Mouse (Mus musculus): ENCODE data around the gene Snx29. TPM values are rescaled to one million over a fixed set of nuclear protein-coding genes. Genes with fewer than 3 reads are reported as not detected.

Gene Snx29
- polyA plus RNA-seq, 1 experiment from 2014 or later: 15.3 TPM

DNA sequence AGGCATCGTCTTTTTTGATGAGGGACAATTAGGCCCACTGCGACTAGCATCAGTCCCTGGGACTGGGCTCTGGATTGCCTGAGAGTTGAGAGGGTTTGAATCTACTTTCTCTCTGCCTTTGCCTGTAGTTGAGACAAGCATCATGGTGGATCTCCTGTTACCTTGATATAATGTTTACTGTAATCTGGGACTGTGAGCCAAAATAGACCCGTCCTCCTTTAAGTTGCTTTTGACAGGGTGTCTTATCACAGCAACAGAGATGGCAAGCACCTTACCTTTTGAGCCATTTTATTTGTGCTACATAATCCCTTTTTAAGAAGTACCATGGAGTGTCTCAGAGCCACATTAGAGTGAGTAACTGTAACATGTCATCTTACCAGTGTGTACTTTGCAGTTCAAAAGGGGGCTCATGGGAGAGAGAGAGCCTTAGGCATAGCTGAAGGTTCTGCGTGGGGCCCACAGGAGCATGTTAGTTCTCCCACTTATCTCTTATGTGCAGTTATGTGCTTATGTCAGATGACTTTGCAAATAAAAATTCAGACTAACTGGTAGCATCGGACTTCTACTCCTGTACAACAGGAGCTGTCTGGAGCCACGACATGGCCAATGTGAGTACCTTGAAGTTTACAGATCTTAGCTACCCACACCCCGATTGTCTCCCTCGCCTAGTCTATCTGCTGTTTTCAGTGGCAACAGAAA is 261.4 kb downstream of the Snx29 start:
- WGBS: 90% methylated on average over 8 of the region's 8 CpGs
- no peak for ATAC-seq
- Histone ChIP-seq H3K4me1 (ENCODE audit: control insufficient read depth, insufficient read depth, low read depth, low read length) (peaks cover 2% of the 10 kb centered on the region; the same call in 1 of the 2 replicates), H3K9ac (ENCODE audit: low read depth, low read length) (no peak overlapping the region), H3K4me2 (ENCODE audit: low read length) (no peak overlapping the region), H3K27ac (ENCODE audit: low read depth, low read length) (no peak overlapping the region), H3K27me3 (replicated peaks; ENCODE audit: control insufficient read depth, insufficient read depth, low read length) (no peaks in the 10 kb centered on the region), H3K9me3 (ENCODE audit: control insufficient read depth, low read length) (no peaks in the 10 kb centered on the region), H3K36me3 (ENCODE audit: control insufficient read depth, insufficient read depth, low read length) (no peaks in the 10 kb centered on the region), H3K4me3 (ENCODE audit: low read length) (no peak overlapping the region)

DNA sequence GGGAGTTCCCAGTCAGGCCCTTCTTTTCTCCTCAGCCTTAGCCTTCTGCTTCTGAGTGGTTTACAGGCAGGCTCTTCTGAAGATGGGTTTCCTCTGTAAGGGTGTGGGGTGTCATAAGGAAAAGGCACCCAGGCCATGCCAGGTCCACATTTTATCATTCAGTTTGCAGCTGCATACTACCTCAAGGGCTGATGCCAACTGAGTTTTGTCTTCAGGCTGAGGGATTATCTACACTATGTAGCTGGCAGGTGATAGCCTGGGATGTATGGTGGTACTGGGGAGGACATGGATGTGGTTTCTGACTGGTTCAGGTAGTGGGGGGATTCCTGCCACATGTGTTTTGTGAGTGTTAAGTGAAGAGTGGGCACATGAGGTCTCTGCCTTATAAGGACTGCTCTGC is 266.0 kb downstream of the Snx29 start:
- H3K4me1 ChIP-seq (ENCODE audit: control insufficient read depth, insufficient read depth, low read depth, low read length): peaks cover 4% of the 10 kb centered on the region
- no peaks in the 10 kb centered on the region for H3K36me3 ChIP-seq (ENCODE audit: control insufficient read depth, insufficient read depth, low read length)
- H3K4me3 ChIP-seq (ENCODE audit: low read length): no peak overlapping the region
- no peak overlapping the region for H3K9ac ChIP-seq (ENCODE audit: low read depth, low read length)
- H3K9me3 ChIP-seq (ENCODE audit: control insufficient read depth, low read length): no peaks in the 10 kb centered on the region
- no peaks in the 10 kb centered on the region for H3K27me3 ChIP-seq (replicated peaks; ENCODE audit: control insufficient read depth, insufficient read depth, low read length)
- H3K27ac ChIP-seq (ENCODE audit: low read depth, low read length): no peak overlapping the region
- no peak for ATAC-seq
- no peak overlapping the region for H3K4me2 ChIP-seq (ENCODE audit: low read length)

DNA sequence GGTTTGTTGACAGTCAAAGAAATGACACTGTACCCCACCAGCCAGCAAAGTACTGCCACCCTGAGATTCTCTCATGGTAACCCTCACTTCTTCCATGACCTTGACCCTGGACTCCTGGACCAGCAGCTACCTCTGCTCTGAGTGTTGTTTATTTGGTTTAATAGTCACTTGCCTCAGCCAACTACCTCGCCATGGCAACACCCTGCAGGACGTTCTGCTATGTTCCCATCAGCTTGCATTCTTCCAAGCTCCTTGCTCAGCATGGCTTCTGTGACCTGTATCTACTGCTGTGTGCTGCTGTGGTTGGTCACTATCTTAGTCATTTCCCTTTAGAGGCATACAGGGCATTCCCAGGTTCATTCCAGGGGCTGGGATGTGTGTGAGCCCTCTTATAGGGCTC is 266.6 kb downstream of the Snx29 start:
- no peak overlapping the region for H3K4me3 ChIP-seq (ENCODE audit: low read length)
- 0 out of 2 replicates have a peak, but pooled peaks have one; percentile 21 for ATAC-seq
- no peak overlapping the region for H3K27ac ChIP-seq (ENCODE audit: low read depth, low read length)
- H3K4me1 ChIP-seq (ENCODE audit: control insufficient read depth, insufficient read depth, low read depth, low read length): peaks cover 4% of the 10 kb centered on the region
- no peak overlapping the region for H3K4me2 ChIP-seq (ENCODE audit: low read length)
- WGBS: 50% methylated on average over 2 of the region's 2 CpGs
- H3K36me3 ChIP-seq (ENCODE audit: control insufficient read depth, insufficient read depth, low read length): no peaks in the 10 kb centered on the region
- H3K9me3 ChIP-seq (ENCODE audit: control insufficient read depth, low read length): no peaks in the 10 kb centered on the region
- H3K27me3 ChIP-seq (replicated peaks; ENCODE audit: control insufficient read depth, insufficient read depth, low read length): no peaks in the 10 kb centered on the region
- no peak overlapping the region for H3K9ac ChIP-seq (ENCODE audit: low read depth, low read length)

DNA sequence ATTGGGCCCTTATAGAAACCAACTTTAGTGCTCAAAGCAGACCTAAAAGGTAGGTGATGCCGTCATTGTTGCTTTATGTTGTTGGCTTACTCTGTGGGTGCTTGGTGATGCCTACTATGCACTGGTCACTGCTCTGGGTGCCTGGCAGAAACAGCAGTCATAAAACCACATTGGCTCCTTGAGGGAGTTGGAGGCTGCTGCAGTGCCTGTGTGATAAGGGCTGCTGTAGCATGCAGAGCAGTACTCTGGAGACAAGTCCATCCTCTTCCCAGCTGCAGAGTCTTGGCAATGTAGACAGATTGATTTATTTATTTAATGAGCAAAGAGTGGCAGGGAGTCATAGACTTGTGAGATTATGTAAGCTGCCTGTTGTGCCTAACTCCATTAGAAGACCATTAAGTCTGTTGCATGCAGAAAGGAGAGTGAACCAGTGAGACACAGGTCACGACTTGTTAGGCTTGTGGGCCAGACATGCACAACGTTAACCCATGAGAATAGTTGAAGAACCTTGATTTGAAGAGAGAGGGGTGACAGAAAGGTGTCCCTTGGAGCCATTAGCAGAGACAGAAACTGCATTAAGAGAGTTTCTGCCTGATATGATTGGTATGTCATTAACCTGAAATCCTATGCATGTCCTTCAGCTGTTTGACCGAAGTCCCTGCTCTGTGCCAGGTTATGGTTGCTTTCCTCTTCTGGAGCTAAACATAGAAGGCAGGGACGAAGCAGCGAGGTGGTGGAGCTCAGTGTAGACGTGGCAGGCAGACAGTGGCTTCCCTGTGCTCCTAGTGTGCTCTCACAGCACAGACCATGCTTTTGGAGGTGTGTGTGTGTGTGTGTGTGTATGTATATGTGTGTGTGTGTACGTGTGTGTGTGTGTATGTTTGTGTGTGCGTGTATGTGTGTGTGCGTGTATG is 267.3 kb downstream of the Snx29 start:
- Histone ChIP-seq H3K36me3 (ENCODE audit: control insufficient read depth, insufficient read depth, low read length) (no peaks in the 10 kb centered on the region), H3K4me3 (ENCODE audit: low read length) (no peak overlapping the region), H3K9ac (ENCODE audit: low read depth, low read length) (no peak overlapping the region), H3K9me3 (ENCODE audit: control insufficient read depth, low read length) (no peaks in the 10 kb centered on the region), H3K4me1 (ENCODE audit: control insufficient read depth, insufficient read depth, low read depth, low read length) (peaks cover 4% of the 10 kb centered on the region), H3K4me2 (ENCODE audit: low read length) (no peak overlapping the region), H3K27me3 (replicated peaks; ENCODE audit: control insufficient read depth, insufficient read depth, low read length) (no peaks in the 10 kb centered on the region), H3K27ac (ENCODE audit: low read depth, low read length) (no peak overlapping the region)
- 87% methylated on average over 10 of the region's 10 CpGs for whole genome bisulfite sequencing
- 0 out of 2 replicates have a peak, but pooled peaks have one; percentile 27 for ATAC-seq

DNA sequence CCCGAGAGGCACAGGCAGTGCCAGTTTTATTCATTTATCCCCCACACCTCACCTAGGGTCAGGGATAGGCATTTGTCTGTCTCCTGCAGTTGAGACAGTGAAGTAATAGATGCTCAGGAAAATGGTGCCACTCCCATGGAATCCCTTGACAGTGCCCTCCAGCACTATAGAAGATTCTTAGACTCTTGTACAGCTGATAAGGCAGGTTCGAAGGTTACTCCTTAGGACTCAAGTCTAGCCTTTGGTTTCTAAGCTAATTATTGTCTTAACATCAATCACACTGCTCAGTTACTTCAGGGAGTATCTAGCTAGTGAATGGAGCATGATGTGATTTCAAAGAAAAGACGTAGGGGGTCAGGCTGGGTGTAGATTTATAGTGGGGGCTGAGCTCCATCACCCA is 273.9 kb downstream of the Snx29 start:
- ATAC-seq: no peak
- Histone ChIP-seq H3K4me2 (ENCODE audit: low read length) (no peak overlapping the region), H3K9ac (ENCODE audit: low read depth, low read length) (no peak overlapping the region), H3K36me3 (ENCODE audit: control insufficient read depth, insufficient read depth, low read length) (no peaks in the 10 kb centered on the region), H3K9me3 (ENCODE audit: control insufficient read depth, low read length) (no peaks in the 10 kb centered on the region), H3K4me3 (ENCODE audit: low read length) (no peak overlapping the region), H3K27ac (ENCODE audit: low read depth, low read length) (no peak overlapping the region), H3K27me3 (replicated peaks; ENCODE audit: control insufficient read depth, insufficient read depth, low read length) (no peaks in the 10 kb centered on the region), H3K4me1 (ENCODE audit: control insufficient read depth, insufficient read depth, low read depth, low read length) (peaks cover 4% of the 10 kb centered on the region)
- WGBS: 83% methylated on average over 3 of the region's 3 CpGs

DNA sequence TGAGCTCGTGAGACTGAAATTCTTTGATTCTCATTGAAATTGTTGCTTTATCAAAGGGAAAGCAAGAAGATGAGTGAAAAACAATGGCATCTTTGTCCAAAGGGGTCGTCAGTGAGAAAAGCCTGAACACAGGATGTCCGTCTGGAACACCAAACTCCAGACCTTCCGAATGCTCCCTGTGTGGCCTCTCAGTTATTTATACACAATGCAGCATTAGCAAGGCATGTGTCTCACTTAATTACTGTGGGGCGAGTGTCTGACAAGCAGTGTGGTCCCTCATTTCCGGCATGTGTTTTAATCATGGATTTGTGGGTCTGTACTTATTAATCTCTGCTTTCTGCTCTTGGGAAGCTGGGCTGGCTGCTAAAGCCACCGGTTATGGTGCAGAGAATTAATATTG is 275.1 kb downstream of the Snx29 start:
- H3K4me3 ChIP-seq (ENCODE audit: low read length): no peak overlapping the region
- H3K9me3 ChIP-seq (ENCODE audit: control insufficient read depth, low read length): no peaks in the 10 kb centered on the region
- H3K4me2 ChIP-seq (ENCODE audit: low read length): no peak overlapping the region
- peaks cover 4% of the 10 kb centered on the region for H3K4me1 ChIP-seq (ENCODE audit: control insufficient read depth, insufficient read depth, low read depth, low read length)
- H3K36me3 ChIP-seq (ENCODE audit: control insufficient read depth, insufficient read depth, low read length): no peaks in the 10 kb centered on the region
- 0 out of 2 replicates have a peak overlapping the region, but pooled peaks have one; percentile 32 for H3K9ac ChIP-seq (ENCODE audit: low read depth, low read length)
- H3K27me3 ChIP-seq (replicated peaks; ENCODE audit: control insufficient read depth, insufficient read depth, low read length): no peaks in the 10 kb centered on the region
- no peak overlapping the region; the same call in 1 of the 2 replicates for H3K27ac ChIP-seq (ENCODE audit: low read depth, low read length)
- 37% methylated on average over 7 of the region's 7 CpGs for WGBS
- ATAC-seq: no peak

DNA sequence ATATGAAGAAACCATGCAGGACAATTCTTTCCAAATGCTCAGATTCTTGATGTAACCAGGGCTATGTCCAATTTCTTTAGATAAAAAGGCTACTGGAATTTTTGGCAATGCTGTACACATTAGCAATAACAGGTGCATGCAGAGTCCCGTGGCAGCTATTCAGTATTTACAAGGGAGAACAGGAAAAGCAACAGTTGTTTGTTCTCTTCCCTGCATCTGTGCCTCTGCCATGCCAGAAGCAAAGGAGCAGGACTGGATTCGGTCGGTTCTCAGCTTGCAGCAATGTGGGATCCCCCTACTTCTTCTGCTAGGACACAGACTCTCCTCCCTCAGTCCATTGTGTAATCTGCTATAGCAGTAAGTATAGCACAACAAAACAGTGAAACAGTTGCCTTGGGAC is 276.8 kb downstream of the Snx29 start:
- no peak overlapping the region for H3K4me2 ChIP-seq (ENCODE audit: low read length)
- H3K9me3 ChIP-seq (ENCODE audit: control insufficient read depth, low read length): no peaks in the 10 kb centered on the region
- H3K4me3 ChIP-seq (ENCODE audit: low read length): no peak overlapping the region
- H3K36me3 ChIP-seq (ENCODE audit: control insufficient read depth, insufficient read depth, low read length): no peaks in the 10 kb centered on the region
- H3K27ac ChIP-seq (ENCODE audit: low read depth, low read length): no peak overlapping the region
- H3K9ac ChIP-seq (ENCODE audit: low read depth, low read length): no peak overlapping the region
- H3K4me1 ChIP-seq (ENCODE audit: control insufficient read depth, insufficient read depth, low read depth, low read length): peaks cover 4% of the 10 kb centered on the region
- 62% methylated on average over 3 of the region's 3 CpGs for WGBS
- H3K27me3 ChIP-seq (replicated peaks; ENCODE audit: control insufficient read depth, insufficient read depth, low read length): no peaks in the 10 kb centered on the region
- ATAC-seq: no peak

DNA sequence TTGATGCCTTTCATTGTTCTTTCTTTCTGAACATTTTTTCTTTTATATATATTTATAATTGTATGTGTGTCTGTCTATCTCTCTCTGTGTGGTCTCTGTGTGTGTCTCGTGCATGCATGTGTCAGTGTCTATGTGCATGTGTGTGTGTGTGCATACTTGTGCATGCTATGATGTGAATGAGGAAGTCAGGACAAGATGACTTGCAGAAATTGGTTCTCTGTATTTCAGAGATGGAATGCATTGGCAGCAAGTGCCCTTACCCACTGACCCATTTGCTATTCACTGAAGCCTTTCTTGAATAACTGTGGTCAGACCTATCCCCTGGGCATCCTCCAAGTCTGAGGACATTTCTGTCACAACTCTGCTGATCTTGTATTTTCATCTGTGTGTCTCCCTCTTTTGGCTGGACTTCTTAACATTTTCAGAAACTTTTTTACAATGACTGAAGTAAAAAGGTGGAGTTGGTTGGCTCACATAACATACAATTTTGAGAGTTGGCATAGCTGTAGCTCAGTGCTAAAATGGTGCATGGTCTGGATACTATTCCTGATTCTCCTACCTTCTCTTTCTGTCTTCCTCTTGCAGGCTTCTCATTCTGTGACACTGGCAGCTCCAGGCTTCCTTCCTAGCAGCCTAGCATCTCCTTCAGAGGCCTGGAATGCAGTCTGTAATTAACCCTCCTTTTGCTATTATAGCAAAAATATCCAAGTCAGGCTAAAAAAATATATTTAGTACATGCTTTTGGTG is 278.8 kb downstream of the Snx29 start:
- WGBS: 86% methylated on average over 1 of the region's 1 CpGs
- Histone ChIP-seq H3K9ac (ENCODE audit: low read depth, low read length) (no peak overlapping the region), H3K4me3 (ENCODE audit: low read length) (no peak overlapping the region), H3K36me3 (ENCODE audit: control insufficient read depth, insufficient read depth, low read length) (no peaks in the 10 kb centered on the region), H3K4me1 (ENCODE audit: control insufficient read depth, insufficient read depth, low read depth, low read length) (peaks cover 4% of the 10 kb centered on the region), H3K27me3 (replicated peaks; ENCODE audit: control insufficient read depth, insufficient read depth, low read length) (no peaks in the 10 kb centered on the region), H3K27ac (ENCODE audit: low read depth, low read length) (no peak overlapping the region), H3K9me3 (ENCODE audit: control insufficient read depth, low read length) (no peaks in the 10 kb centered on the region), H3K4me2 (ENCODE audit: low read length) (no peak overlapping the region)
- no peak for ATAC-seq

Data from hindbrain, embryonic 16.5 days (tissue).